Mouse (Mus musculus) embryonic fibroblast, embryonic 13.5 days (primary cell): ENCODE measurements around the gene Il22ra2.

ENCODE experiments used
- CTCF ChIP-seq: IDR thresholded peaks from 2 replicates; pipeline ENCODE4 v1.5.1; 2011; ENCODE audit warnings: mild to moderate bottlenecking, control low read depth, low read length, moderate library complexity, borderline replicate concordance; ENCODE audit not compliant: insufficient read depth
- POLR2A ChIP-seq: IDR thresholded peaks from 2 replicates; pipeline ENCODE4 v1.6.1; 2011; ENCODE audit warnings: low read depth, mild to moderate bottlenecking, control low read depth, low read length, moderate library complexity

- TF ChIP-seq CTCF (no peak), POLR2A (no peak)
Observed at GRCm38 (mm10) chr10:19613111-19613753, 8.6 kb upstream of the Il22ra2 start.
